Mouse (Mus musculus): Measurements from ENCODE around the gene Gm20481. TPM values are rescaled to one million over a fixed set of nuclear protein-coding genes. Genes with fewer than 3 reads are reported as not detected.
A peak's percentile ranks its signal among the peaks of the same experiment; 100 is the strongest.
"Not testable (repeated sequence)": the region's sequence is repeated elsewhere in the genome, so short reads cannot be mapped to it uniquely, and the experiment has no call there.

The Gm20481 gene
- polyA plus RNA-seq, 1 experiment, result not detected

DNA sequence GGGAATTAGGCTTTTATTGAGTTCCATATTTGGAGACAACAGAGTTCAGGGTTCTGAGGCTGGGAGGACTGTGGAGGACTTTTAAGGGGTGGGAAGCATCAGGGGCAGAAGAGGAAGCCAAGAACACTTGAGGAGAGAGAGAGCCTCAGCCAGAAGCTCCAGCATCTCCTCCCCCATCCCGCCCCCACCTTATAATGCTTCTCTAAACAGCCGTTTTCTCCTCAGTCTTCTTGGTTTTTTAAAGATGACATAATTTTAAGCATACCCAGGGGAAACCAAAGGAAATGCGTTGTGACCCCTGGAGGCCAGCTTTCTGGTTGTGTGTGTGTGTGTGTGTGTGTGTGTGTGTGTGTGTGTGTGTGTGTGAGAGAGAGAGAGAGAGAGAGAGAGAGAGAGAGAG, 7.6 kb upstream of the Gm20481 start:
- Histone ChIP-seq H3K27ac (ENCODE audit: insufficient read depth, low read length) (no peak overlapping the region), H3K27me3 (ENCODE audit: control insufficient read depth, insufficient read depth, low read length) (no peaks in the 10 kb centered on the region), H3K4me1 (ENCODE audit: control insufficient read depth, insufficient read depth, insufficient read length) (no peaks in the 10 kb centered on the region), H3K4me3 (ENCODE audit: extremely low read depth, insufficient read depth, insufficient read length) (no peak overlapping the region), H3K36me3 (ENCODE audit: control insufficient read depth, insufficient read depth, low read length) (no peaks in the 10 kb centered on the region)
- 6% methylated on average over 3 of the region's 3 CpGs for WGBS
- TF ChIP-seq CTCF (IDR thresholded peaks at IDR 0.05; ENCODE audit: extremely low read depth, insufficient read depth, insufficient read length, insufficient replicate concordance) (no peak), POLR2A (IDR thresholded peaks at IDR 0.05; ENCODE audit: low read depth, low read length) (no peak)
- no peak for DNase-seq (ENCODE audit: low read depth in 1 of 2, low spot score in 2 of 2)

DNA sequence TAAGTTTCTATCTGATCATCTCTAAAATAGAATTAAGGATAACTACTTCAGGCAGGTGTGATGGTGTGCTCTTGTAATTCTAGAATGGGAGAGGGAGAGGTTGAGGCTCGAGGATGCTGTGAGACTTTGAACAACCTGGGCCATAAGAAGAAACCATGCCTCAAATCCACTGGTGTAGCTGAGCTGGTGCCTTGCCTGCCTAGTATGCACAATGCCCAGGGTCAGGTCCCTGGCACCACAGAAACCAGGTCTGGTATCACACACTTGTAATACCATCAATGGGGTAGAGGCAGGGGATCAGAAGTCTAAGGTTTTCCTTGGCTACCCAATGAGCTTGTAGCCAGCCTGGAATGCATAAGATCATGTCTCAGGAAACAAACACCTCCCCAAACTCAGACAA, 6.9 kb upstream of the Gm20481 start:
- no peaks in the 10 kb centered on the region for H3K36me3 ChIP-seq (ENCODE audit: control insufficient read depth, insufficient read depth, low read length)
- H3K27ac ChIP-seq (ENCODE audit: insufficient read depth, low read length), result no peak overlapping the region
- no peaks in the 10 kb centered on the region for H3K4me1 ChIP-seq (ENCODE audit: control insufficient read depth, insufficient read depth, insufficient read length)
- no peaks in the 10 kb centered on the region for H3K27me3 ChIP-seq (ENCODE audit: control insufficient read depth, insufficient read depth, low read length)
- no peak for TF ChIP-seq CTCF (IDR thresholded peaks at IDR 0.05; ENCODE audit: extremely low read depth, insufficient read depth, insufficient read length, insufficient replicate concordance)
- TF ChIP-seq POLR2A (IDR thresholded peaks at IDR 0.05; ENCODE audit: low read depth, low read length), result no peak
- 59% methylated on average over 1 of the region's 1 CpGs for whole genome bisulfite sequencing
- H3K4me3 ChIP-seq (ENCODE audit: extremely low read depth, insufficient read depth, insufficient read length), result no peak overlapping the region
- DNase-seq (ENCODE audit: low read depth in 1 of 2, low spot score in 2 of 2), result no peak

DNA sequence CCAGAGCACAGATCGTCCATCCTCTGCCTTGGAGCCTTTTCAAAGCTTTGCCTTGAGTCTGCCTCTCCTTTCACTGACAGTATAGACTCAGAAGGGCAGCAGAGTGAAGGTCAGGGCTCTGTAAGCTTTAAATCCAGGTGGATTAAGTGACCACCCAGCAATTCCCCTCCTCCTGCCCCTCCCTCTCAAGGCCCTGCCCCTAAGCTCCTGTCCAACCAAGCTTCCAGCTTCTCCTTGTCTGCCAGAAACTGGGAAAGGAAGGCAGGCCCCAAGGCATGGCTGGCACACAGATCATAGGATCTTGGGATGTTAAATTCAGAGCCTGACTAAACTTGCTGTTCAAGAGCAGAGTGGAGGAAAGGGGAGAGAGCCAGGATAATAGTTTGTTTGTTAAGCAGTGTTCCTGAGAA, 5.1 kb upstream of the Gm20481 start:
- no peak for DNase-seq (ENCODE audit: low read depth in 1 of 2, low spot score in 2 of 2)
- Histone ChIP-seq H3K36me3 (ENCODE audit: control insufficient read depth, insufficient read depth, low read length) (no peaks in the 10 kb centered on the region), H3K4me1 (ENCODE audit: control insufficient read depth, insufficient read depth, insufficient read length) (no peaks in the 10 kb centered on the region), H3K27me3 (ENCODE audit: control insufficient read depth, insufficient read depth, low read length) (peaks cover 4% of the 10 kb centered on the region; the same call in 1 of the 2 replicates), H3K4me3 (ENCODE audit: extremely low read depth, insufficient read depth, insufficient read length) (no peak overlapping the region), H3K27ac (ENCODE audit: insufficient read depth, low read length) (no peak overlapping the region)
- TF ChIP-seq CTCF (IDR thresholded peaks at IDR 0.05; ENCODE audit: extremely low read depth, insufficient read depth, insufficient read length, insufficient replicate concordance), result no peak
- no peak for TF ChIP-seq POLR2A (IDR thresholded peaks at IDR 0.05; ENCODE audit: low read depth, low read length)
- WGBS, result 79% methylated on average over 1 of the region's 1 CpGs

DNA sequence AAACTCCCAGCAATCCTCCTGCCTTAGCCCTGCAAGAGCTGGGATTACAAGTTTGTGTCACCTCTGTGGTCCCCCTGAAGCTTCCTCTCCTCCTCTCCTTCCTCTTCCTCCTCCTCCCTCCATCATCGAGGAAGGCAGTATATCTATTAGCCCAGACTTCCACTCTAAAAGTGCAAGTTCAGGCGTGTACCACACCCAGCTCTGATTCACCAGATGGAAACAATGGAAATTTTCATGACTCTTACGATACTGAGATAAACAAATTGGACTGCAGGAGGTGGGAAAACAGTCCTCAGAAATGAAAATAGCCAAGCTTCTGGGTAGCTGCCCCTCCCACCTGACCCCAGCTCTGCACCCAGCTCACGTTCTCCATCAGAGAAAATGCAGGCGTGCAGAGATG, 4.1 kb upstream of the Gm20481 start:
- no peak overlapping the region for H3K4me3 ChIP-seq (ENCODE audit: extremely low read depth, insufficient read depth, insufficient read length)
- no peaks in the 10 kb centered on the region for H3K36me3 ChIP-seq (ENCODE audit: control insufficient read depth, insufficient read depth, low read length)
- H3K27ac ChIP-seq (ENCODE audit: insufficient read depth, low read length), result no peak overlapping the region
- H3K27me3 ChIP-seq (ENCODE audit: control insufficient read depth, insufficient read depth, low read length), result peaks cover 4% of the 10 kb centered on the region; the same call in 1 of the 2 replicates
- no peak for TF ChIP-seq POLR2A (IDR thresholded peaks at IDR 0.05; ENCODE audit: low read depth, low read length)
- TF ChIP-seq CTCF (IDR thresholded peaks at IDR 0.05; ENCODE audit: extremely low read depth, insufficient read depth, insufficient read length, insufficient replicate concordance), result no peak
- no peak for DNase-seq (ENCODE audit: low read depth in 1 of 2, low spot score in 2 of 2)
- H3K4me1 ChIP-seq (ENCODE audit: control insufficient read depth, insufficient read depth, insufficient read length), result no peaks in the 10 kb centered on the region
- WGBS, result 59% methylated on average over 5 of the region's 5 CpGs

DNA sequence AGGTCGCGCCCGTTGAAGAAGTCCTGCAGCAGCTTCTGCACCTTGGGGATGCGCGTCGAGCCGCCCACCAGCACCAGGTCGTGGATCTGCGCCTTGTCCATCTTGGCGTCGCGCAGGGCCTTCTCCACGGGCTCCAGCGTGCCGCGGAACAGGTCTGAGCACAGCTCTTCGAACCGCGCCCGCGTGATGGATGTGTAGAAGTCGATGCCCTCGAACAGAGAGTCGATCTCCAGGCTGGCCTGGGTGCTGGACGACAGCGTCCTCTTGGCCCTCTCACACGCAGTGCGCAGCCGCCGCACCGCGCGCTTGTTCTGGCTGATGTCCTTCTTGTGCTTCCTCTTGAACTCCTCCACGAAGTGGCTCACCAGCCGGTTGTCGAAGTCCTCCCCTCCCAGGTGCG, 1.1 kb downstream of the Gm20481 start:
- not testable (repeated sequence) for H3K27me3 ChIP-seq (ENCODE audit: control insufficient read depth, insufficient read depth, low read length); DNase-seq (ENCODE audit: low read depth in 1 of 2, low spot score in 2 of 2); H3K36me3 ChIP-seq (ENCODE audit: control insufficient read depth, insufficient read depth, low read length); H3K4me1 ChIP-seq (ENCODE audit: control insufficient read depth, insufficient read depth, insufficient read length); H3K4me3 ChIP-seq (ENCODE audit: extremely low read depth, insufficient read depth, insufficient read length); H3K27ac ChIP-seq (ENCODE audit: insufficient read depth, low read length)
- 50% methylated on average over 21 of the region's 37 CpGs for WGBS

DNA sequence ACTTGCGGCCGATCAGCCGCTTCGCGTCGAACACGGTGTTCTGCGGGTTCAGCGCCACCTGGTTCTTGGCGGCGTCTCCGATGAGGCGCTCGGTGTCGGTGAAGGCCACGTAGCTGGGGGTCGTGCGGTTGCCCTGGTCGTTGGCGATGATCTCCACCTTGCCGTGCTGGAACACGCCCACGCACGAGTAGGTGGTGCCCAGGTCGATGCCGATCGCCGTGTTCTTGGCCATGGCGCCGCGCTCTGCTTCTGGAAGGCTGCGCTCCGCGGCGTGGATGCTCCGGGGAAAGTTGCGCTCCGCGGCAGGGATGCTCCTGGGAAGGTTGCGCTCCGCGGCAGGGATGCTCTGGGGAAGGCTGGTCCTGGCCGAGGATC, 2.0 kb downstream of the Gm20481 start:
- H3K4me3 ChIP-seq (ENCODE audit: extremely low read depth, insufficient read depth, insufficient read length), result peak overlapping the region; percentile 40
- H3K27me3 ChIP-seq (ENCODE audit: control insufficient read depth, insufficient read depth, low read length); H3K4me1 ChIP-seq (ENCODE audit: control insufficient read depth, insufficient read depth, insufficient read length); H3K27ac ChIP-seq (ENCODE audit: insufficient read depth, low read length); DNase-seq (ENCODE audit: low read depth in 1 of 2, low spot score in 2 of 2); H3K36me3 ChIP-seq (ENCODE audit: control insufficient read depth, insufficient read depth, low read length): not testable (repeated sequence)
- WGBS, result under 1% methylated on average over 15 of the region's 43 CpGs

DNA sequence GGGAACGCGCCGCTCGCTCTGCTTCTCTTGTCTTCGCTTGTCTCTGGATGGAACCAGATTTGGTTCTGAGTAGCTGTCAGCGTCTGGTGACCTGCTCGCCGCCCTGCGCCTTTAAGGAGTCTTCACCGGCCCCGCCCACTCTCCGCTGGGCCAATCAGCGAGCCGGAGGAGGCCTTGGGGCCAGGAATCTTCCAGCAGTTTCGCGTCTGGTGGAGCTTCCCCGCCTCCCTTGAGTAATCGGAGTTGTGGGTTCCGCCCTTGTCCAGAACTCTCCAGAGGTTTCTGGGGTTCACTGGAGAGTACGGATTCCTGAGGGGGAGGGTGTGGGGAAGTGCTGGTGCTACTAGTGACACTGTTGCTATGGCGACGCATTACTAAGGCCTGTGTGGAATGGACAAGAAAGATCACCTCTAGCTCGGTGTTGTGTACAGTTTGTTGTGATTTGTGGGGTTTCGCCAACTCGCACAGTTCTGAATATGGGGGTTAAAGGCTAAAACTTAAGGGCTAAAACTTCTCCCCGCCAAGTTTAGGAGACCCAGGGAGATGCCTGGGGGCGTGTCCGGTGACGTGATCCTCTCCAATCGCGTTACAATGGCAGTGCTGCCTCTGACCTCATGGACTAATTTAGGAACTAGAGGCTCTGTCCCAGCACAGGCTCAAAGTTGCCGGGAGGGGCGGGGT, 2.5 kb downstream of the Gm20481 start, which contains the start of the genes Hspa1a and Hspa1l:
Gene Hspa1a (minus strand): TSS at position 88 of the 681 bp plus-strand sequence.
Gene Hspa1l (plus strand): TSS at position 635 of the 681 bp plus-strand sequence.
- not testable (repeated sequence) for H3K36me3 ChIP-seq (ENCODE audit: control insufficient read depth, insufficient read depth, low read length); H3K27me3 ChIP-seq (ENCODE audit: control insufficient read depth, insufficient read depth, low read length)
- peak; percentile 52 to 71 for DNase-seq (ENCODE audit: low read depth in 1 of 2, low spot score in 2 of 2)

More for the DNA sequence above, 2.5 kb downstream of the Gm20481 start, which contains the start of the genes Hspa1a and Hspa1l:
- H3K4me3 ChIP-seq (ENCODE audit: extremely low read depth, insufficient read depth, insufficient read length), result peak within 1 kb of the TSS; percentile 51
- peak within 1 kb of the TSS; percentile 22; the same call in 1 of the 2 replicates for H3K27ac ChIP-seq (ENCODE audit: insufficient read depth, low read length)
- WGBS, result under 1% methylated on average over 28 of the region's 33 CpGs
- H3K4me1 ChIP-seq (ENCODE audit: control insufficient read depth, insufficient read depth, insufficient read length), result not testable (repeated sequence)
